Mouse (Mus musculus) CH12.LX (cell line): Measurements from ENCODE around the gene Eml3. TPM values are rescaled to one million over a fixed set of nuclear protein-coding genes. Genes with fewer than 3 reads are reported as not detected.

Experiments
- DNase-seq: peaks from one replicate; pipeline ENCODE4 v3.0.0-alpha.2; 2013; ENCODE audit errors: extremely low read depth
- H3K27ac ChIP-seq: 2 replicates; pipeline ENCODE4 v1.5.1; 2012; ENCODE audit warnings: low read depth, mild to moderate bottlenecking, control low read depth, moderate library complexity; ENCODE audit not compliant: insufficient read depth
- H3K27me3 ChIP-seq: replicated peaks from 2 replicates; pipeline ENCODE3; 2012; ENCODE audit warnings: inconsistent platforms
- H3K36me3 ChIP-seq, 2 experiments: replicated peaks in 1 of 2; 2 replicates each; pipeline versions ENCODE3 to v1.6.1; 2012; ENCODE audit warnings: inconsistent platforms in 1 of 2, low read length in 1 of 2, mild to moderate bottlenecking in 1 of 2, mixed read lengths in 1 of 2, moderate library complexity in 1 of 2; ENCODE audit not compliant: control insufficient read depth in 1 of 2, insufficient read depth in 1 of 2
- H3K4me1 ChIP-seq, 2 experiments: 2 replicates each; pipeline ENCODE4 v1.6.1; 2012; ENCODE audit warnings: inconsistent platforms in 1 of 2, moderate library complexity in 1 of 2; ENCODE audit not compliant: insufficient read depth in 2 of 2, control insufficient read depth in 1 of 2
- H3K4me2 ChIP-seq: 2 replicates; pipeline ENCODE4 v1.6.1; 2012; ENCODE audit warnings: low read depth, mild to moderate bottlenecking, control low read depth; ENCODE audit not compliant: poor library complexity, insufficient read depth, severe bottlenecking
- H3K4me3 ChIP-seq, 3 experiments: fragments of 150-350 bp in 1 of 3; sonication (generic) in 1 of 3; replicated peaks in 1 of 3; 2 replicates each; pipeline versions ENCODE3 to v1.5.1; 2011 to 2012; ENCODE audit warnings: low read depth in 2 of 3, low read length in 2 of 3, mild to moderate bottlenecking in 2 of 3, moderate library complexity in 2 of 3, control low read depth in 1 of 3, improper control_type of control experiment in 1 of 3, inconsistent platforms in 1 of 3, mixed read lengths in 1 of 3; ENCODE audit not compliant: poor library complexity in 1 of 3
- H3K79me2 ChIP-seq: replicated peaks from 2 replicates; pipeline ENCODE4 v1.6.1; 2012; ENCODE audit warnings: mild to moderate bottlenecking, moderate library complexity; ENCODE audit not compliant: control insufficient read depth, poor library complexity, insufficient read depth, severe bottlenecking; ENCODE audit errors: extremely low read depth
- H3K9ac ChIP-seq: 2 replicates; pipeline ENCODE4 v1.6.1; 2012; ENCODE audit warnings: low read depth, mild to moderate bottlenecking, control low read depth, moderate library complexity; ENCODE audit not compliant: insufficient read depth
- H3K9me3 ChIP-seq: replicated peaks from 2 replicates; pipeline ENCODE3; 2012; ENCODE audit warnings: low read length, inconsistent platforms, mixed read lengths
- CHD1 ChIP-seq: IDR thresholded peaks from 2 replicates; pipeline ENCODE4 v1.6.1; 2012; ENCODE audit warnings: low read depth, low read length, improper control_type of control experiment, inconsistent platforms
- CHD2 ChIP-seq: IDR thresholded peaks from 2 replicates; pipeline ENCODE4 v1.6.1; 2011; ENCODE audit warnings: low read length, improper control_type of control experiment
- CTCF ChIP-seq, 2 experiments: IDR thresholded peaks in 1 of 2; conservative IDR thresholded peaks in 1 of 2; 2 replicates each; pipeline ENCODE4 v1.5.1; 2011 to 2012; ENCODE audit warnings: low read depth in 2 of 2, low read length in 2 of 2, improper control_type of control experiment in 1 of 2, inconsistent platforms in 1 of 2, mild to moderate bottlenecking in 1 of 2, moderate library complexity in 1 of 2
- E2F4 ChIP-seq: IDR thresholded peaks from 2 replicates; pipeline ENCODE4 v1.6.1; 2011; ENCODE audit warnings: low read depth, low read length, improper control_type of control experiment; ENCODE audit not compliant: insufficient replicate concordance
- ELF1 ChIP-seq: IDR thresholded peaks from 2 replicates; pipeline ENCODE4 v1.6.1; 2014; ENCODE audit warnings: low read depth, mild to moderate bottlenecking, inconsistent platforms, low read length, improper control_type of control experiment
- EP300 ChIP-seq: IDR thresholded peaks from 2 replicates; pipeline ENCODE4 v1.6.1; 2011; ENCODE audit warnings: low read length, improper control_type of control experiment
- ETS1 ChIP-seq: conservative IDR thresholded peaks from 2 replicates; pipeline ENCODE4 v1.6.1; 2012; ENCODE audit warnings: low read depth, mild to moderate bottlenecking, inconsistent platforms, low read length, improper control_type of control experiment, moderate library complexity
- GABPA ChIP-seq: IDR thresholded peaks from 2 replicates; pipeline ENCODE4 v1.6.1; 2012; ENCODE audit warnings: low read depth, low read length, improper control_type of control experiment, inconsistent platforms; ENCODE audit not compliant: insufficient replicate concordance
- HCFC1 ChIP-seq: IDR thresholded peaks from 2 replicates; pipeline ENCODE4 v1.6.1; 2012; ENCODE audit warnings: low read depth, mild to moderate bottlenecking, inconsistent platforms, low read length, improper control_type of control experiment
- JUN ChIP-seq: IDR thresholded peaks from 2 replicates; pipeline ENCODE4 v1.6.1; 2011; ENCODE audit warnings: low read depth, mild to moderate bottlenecking, low read length, improper control_type of control experiment, moderate library complexity; ENCODE audit not compliant: insufficient read depth
- JUND ChIP-seq: conservative IDR thresholded peaks from 2 replicates; pipeline ENCODE4 v1.6.1; 2011; ENCODE audit warnings: low read depth, low read length, improper control_type of control experiment
- KAT2A ChIP-seq: IDR thresholded peaks from 2 replicates; pipeline ENCODE4 v1.6.1; 2012; ENCODE audit warnings: low read length, improper control_type of control experiment, inconsistent platforms; ENCODE audit not compliant: insufficient replicate concordance
- MAFK ChIP-seq: IDR thresholded peaks from 2 replicates; pipeline ENCODE4 v1.6.1; 2011; ENCODE audit warnings: low read length, improper control_type of control experiment; ENCODE audit not compliant: insufficient replicate concordance
- MAX ChIP-seq: IDR thresholded peaks from 2 replicates; pipeline ENCODE4 v1.6.1; 2011; ENCODE audit warnings: low read length, improper control_type of control experiment
- MAZ ChIP-seq: IDR thresholded peaks from 2 replicates; pipeline ENCODE4 v1.6.1; 2012; ENCODE audit warnings: low read depth, mild to moderate bottlenecking, inconsistent platforms, low read length, improper control_type of control experiment, moderate library complexity
- MEF2A ChIP-seq: IDR thresholded peaks from 2 replicates; pipeline ENCODE4 v1.6.1; 2014; ENCODE audit warnings: low read depth, mild to moderate bottlenecking, inconsistent platforms, low read length, improper control_type of control experiment, borderline replicate concordance
- MXI1 ChIP-seq: IDR thresholded peaks from 2 replicates; pipeline ENCODE4 v1.6.1; 2011; ENCODE audit warnings: mild to moderate bottlenecking, low read depth, low read length, improper control_type of control experiment
- MYC ChIP-seq: IDR thresholded peaks from 2 replicates; pipeline ENCODE4 v1.6.1; 2011; ENCODE audit warnings: low read depth, mild to moderate bottlenecking, improper control_type of control experiment, low read length
- NELFE ChIP-seq: IDR thresholded peaks from 2 replicates; pipeline ENCODE4 v1.6.1; 2011; ENCODE audit warnings: low read depth, low read length, improper control_type of control experiment
- NRF1 ChIP-seq: IDR thresholded peaks from 2 replicates; pipeline ENCODE4 v1.6.1; 2014; ENCODE audit warnings: low read depth, mild to moderate bottlenecking, inconsistent platforms, low read length, improper control_type of control experiment, moderate library complexity
- PAX5 ChIP-seq: IDR thresholded peaks from 2 replicates; pipeline ENCODE4 v1.6.1; 2012; ENCODE audit warnings: low read length, inconsistent platforms, mixed read lengths
- POLR2A ChIP-seq: IDR thresholded peaks from 2 replicates; pipeline ENCODE4 v1.6.1; 2011; ENCODE audit warnings: low read depth, mild to moderate bottlenecking, improper control_type of control experiment, low read length
- POLR2AphosphoS2 ChIP-seq: IDR thresholded peaks from 2 replicates; pipeline ENCODE4 v1.6.1; 2011; ENCODE audit warnings: low read depth, low read length, improper control_type of control experiment
- RCOR1 ChIP-seq: conservative IDR thresholded peaks from 2 replicates; pipeline ENCODE4 v1.6.1; 2012; ENCODE audit warnings: low read depth, mild to moderate bottlenecking, inconsistent platforms, low read length, improper control_type of control experiment
- SMC3 ChIP-seq: IDR thresholded peaks from 2 replicates; pipeline ENCODE4 v1.6.1; 2011; ENCODE audit warnings: low read depth, low read length, improper control_type of control experiment
- TBP ChIP-seq: conservative IDR thresholded peaks from 2 replicates; pipeline ENCODE4 v1.6.1; 2011; ENCODE audit warnings: low read depth, low read length, improper control_type of control experiment
- TCF12 ChIP-seq: IDR thresholded peaks from 2 replicates; pipeline ENCODE4 v1.6.1; 2014; ENCODE audit warnings: low read depth, mild to moderate bottlenecking, inconsistent platforms, low read length, improper control_type of control experiment
- UBTF ChIP-seq: IDR thresholded peaks from 2 replicates; pipeline ENCODE4 v1.6.1; 2012; ENCODE audit warnings: low read depth, mild to moderate bottlenecking, inconsistent platforms, low read length, improper control_type of control experiment, moderate library complexity
- USF2 ChIP-seq: conservative IDR thresholded peaks from 2 replicates; pipeline ENCODE4 v1.6.1; 2011; ENCODE audit warnings: low read depth, low read length, improper control_type of control experiment
- ZC3H11A ChIP-seq: IDR thresholded peaks from 2 replicates; pipeline ENCODE4 v1.6.1; 2012; ENCODE audit warnings: low read depth, mild to moderate bottlenecking, inconsistent platforms, low read length, improper control_type of control experiment
- ZKSCAN1 ChIP-seq: IDR thresholded peaks from 2 replicates; pipeline ENCODE4 v1.6.1; 2012; ENCODE audit warnings: low read depth, inconsistent platforms, low read length, improper control_type of control experiment, borderline replicate concordance
- ZMIZ1 ChIP-seq: IDR thresholded peaks from 2 replicates; pipeline ENCODE4 v1.6.1; 2012; ENCODE audit warnings: low read depth, mild to moderate bottlenecking, inconsistent platforms, low read length, improper control_type of control experiment
- ZNF384 ChIP-seq: IDR thresholded peaks from 2 replicates; pipeline ENCODE4 v1.6.1; 2012; ENCODE audit warnings: low read depth, low read length, improper control_type of control experiment, inconsistent platforms
- dilution Hi-C: fragments of 300-500 bp; cut with MboI; formaldehyde crosslinking; loops from 2 replicates; pipeline ENCODE4 v1.14.3; 2020; ENCODE audit warnings: low sequenced_read_pairs; ENCODE audit not compliant: extremely low pct_unique_long_range_greater_than_20kb, extremely low pct_ligation_motif_present
- in situ Hi-C: fragments of 300-500 bp; cut with MboI; formaldehyde crosslinking; loops from 3 replicates; pipeline ENCODE4 v1.14.3; 2019; ENCODE audit warnings: low sequenced_read_pairs, low pct_ligation_motif_present, low pct_unique_long_range_greater_than_20kb, mixed read lengths
- polyA plus RNA-seq: library from polyadenylated mRNA; unstranded; fragments of >175 nt; gene quantifications from 2 replicates; pipeline ENCODE4 v1.2.1, GENCODE M21; 2012; ENCODE audit warnings: low read depth; ENCODE audit not compliant: insufficient read length
- total RNA-seq, 2 experiments: library from RNA; depleted of rRNA; stranded (reverse); fragments of 300-350 nt in 1 of 2; fragments of >200 nt in 1 of 2; gene quantifications; 2 replicates each; pipeline ENCODE4 v1.2.3; 2012 to 2014

Gene Eml3
- total and polyA plus RNA-seq, 3 experiments: 18.7 to 37.3 (median 33.3) TPM

DNA sequence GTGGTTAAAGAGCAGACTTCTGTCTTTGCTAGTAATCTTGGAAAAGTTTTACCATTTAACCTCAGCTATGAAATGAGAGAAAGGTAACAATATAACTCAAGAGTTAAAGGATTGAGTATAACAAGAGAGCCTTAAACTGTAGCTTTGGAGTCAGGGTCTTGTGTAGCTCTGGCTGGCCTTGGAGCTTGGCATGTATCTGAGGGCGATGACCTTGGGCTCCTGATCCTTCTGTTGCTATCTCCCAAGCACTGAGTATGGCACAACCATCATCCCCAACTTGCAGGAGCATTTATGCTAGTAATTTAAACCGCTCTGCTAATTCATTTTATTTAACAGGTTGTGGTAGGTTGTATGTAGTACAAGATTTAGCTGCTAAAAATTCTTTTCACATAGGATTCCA is 46.1 kb downstream of the Eml3 start:
- Histone ChIP-seq H3K4me1 (peaks cover 3 to 89% of the 10 kb centered on the region in 2 experiments), H3K9ac (no peak overlapping the region), H3K79me2 (peaks cover 41% of the 10 kb centered on the region), H3K27me3 (no peaks in the 10 kb centered on the region), H3K4me2 (no peak overlapping the region), H3K27ac (no peak overlapping the region), H3K9me3 (no peaks in the 10 kb centered on the region), H3K4me3 (no peak overlapping the region), H3K36me3 (peaks cover 87 to 96% of the 10 kb centered on the region in 2 experiments)
- TF ChIP-seq JUND: no peak
- TF ChIP-seq NRF1: no peak
- TF ChIP-seq TBP: no peak
- TF ChIP-seq ZNF384: no peak
- TF ChIP-seq MEF2A: no peak
- TF ChIP-seq POLR2AphosphoS2: 0 out of 2 replicates have a peak, but pooled peaks have one; percentile 4
- no peak for TF ChIP-seq TCF12
- DNase-seq: no peak
- in situ Hi-C loops: no loop called here
- dilution Hi-C loops: no loop called here

DNA sequence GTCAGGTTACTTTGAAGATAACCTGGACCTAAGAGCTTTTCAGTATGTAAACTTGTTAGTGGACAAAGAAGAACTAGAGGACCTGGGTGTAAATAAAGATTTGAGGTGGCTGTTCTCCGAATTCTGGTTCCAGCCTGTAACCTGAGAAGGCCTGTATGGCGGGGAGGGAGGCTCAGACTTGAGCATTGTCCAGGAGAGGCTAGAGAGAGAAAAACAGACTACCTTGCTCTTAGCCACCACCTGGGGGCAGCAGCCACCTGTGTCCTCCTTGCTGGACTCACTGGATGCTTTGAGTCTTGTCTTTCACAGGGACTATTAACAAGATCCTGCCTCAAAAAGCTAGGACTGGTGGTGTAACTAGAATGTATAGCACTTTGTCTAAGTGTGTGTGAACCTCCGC is 47.2 kb downstream of the Eml3 start:
- dilution Hi-C loops: no loop called here
- in situ Hi-C loops: no loop called here
- peaks cover 30% of the 10 kb centered on the region for H3K79me2 ChIP-seq
- peaks cover 79 to 94% of the 10 kb centered on the region in 2 experiments for H3K36me3 ChIP-seq
- H3K9me3 ChIP-seq: no peaks in the 10 kb centered on the region
- peak; percentile 56 for DNase-seq
- H3K27ac ChIP-seq: no peak overlapping the region
- no peak overlapping the region for H3K9ac ChIP-seq
- H3K4me1 ChIP-seq: peaks cover 2 to 89% of the 10 kb centered on the region in 2 experiments; a peak in 3 of 4 replicates
- no peak overlapping the region for H3K4me3 ChIP-seq
- H3K4me2 ChIP-seq: no peak overlapping the region
- H3K27me3 ChIP-seq: no peaks in the 10 kb centered on the region
- TF ChIP-seq ZKSCAN1 (no peak), MXI1 (no peak), ETS1 (no peak), TBP (no peak), E2F4 (no peak), NELFE (no peak), USF2 (no peak), MYC (no peak), ZNF384 (no peak), ZC3H11A (peak; percentile 48), PAX5 (no peak), MAZ (no peak), CHD1 (no peak), SMC3 (peak; percentile 90), KAT2A (no peak), ELF1 (no peak), UBTF (no peak), CTCF (conservative IDR thresholded peaks at IDR 0.05 in 1 of 2, IDR thresholded peaks at IDR 0.05 in 1 of 2; ENCODE audit: low read depth in 2 of 2, low read length in 2 of 2) (peak; percentile 44 to 78), GABPA (no peak), JUN (no peak), JUND (no peak), ZMIZ1 (no peak), RCOR1 (no peak), MAFK (no peak), HCFC1 (no peak), MAX (no peak), POLR2AphosphoS2 (no peak; the same call in 1 of the 2 replicates), NRF1 (no peak), CHD2 (no peak), EP300 (no peak), TCF12 (no peak), POLR2A (no peak)
